Mouse (Mus musculus) heart, postnatal 25 days (tissue): ENCODE results near the gene Vmn1r10. TPM values are rescaled to one million over a fixed set of nuclear protein-coding genes. Genes with fewer than 3 reads are reported as not detected.

ENCODE experiments used
- DNase-seq: peaks from one replicate; pipeline ENCODE4 v3.0.0; 2022; ENCODE audit warnings: low spot score
- intact Hi-C: fragments of 180-260 bp; cut with DNase I; formaldehyde crosslinking; loops from one replicate; pipeline ENCODE4 v1.15.1; 2025
- total RNA-seq, 2 experiments: library from RNA; stranded (reverse); gene quantifications; 2 replicates each; pipeline ENCODE4 v1.2.3; 2021

Vmn1r10 gene
- total RNA-seq: not detected

GRCm38 (mm10) chr6:57109154-57109553 is at the start of gene Vmn1r10:
Gene Vmn1r10 (plus strand): TSS chr6:57109454.
- DNase-seq: no peak
- intact Hi-C loops: no loop called here

DNA sequence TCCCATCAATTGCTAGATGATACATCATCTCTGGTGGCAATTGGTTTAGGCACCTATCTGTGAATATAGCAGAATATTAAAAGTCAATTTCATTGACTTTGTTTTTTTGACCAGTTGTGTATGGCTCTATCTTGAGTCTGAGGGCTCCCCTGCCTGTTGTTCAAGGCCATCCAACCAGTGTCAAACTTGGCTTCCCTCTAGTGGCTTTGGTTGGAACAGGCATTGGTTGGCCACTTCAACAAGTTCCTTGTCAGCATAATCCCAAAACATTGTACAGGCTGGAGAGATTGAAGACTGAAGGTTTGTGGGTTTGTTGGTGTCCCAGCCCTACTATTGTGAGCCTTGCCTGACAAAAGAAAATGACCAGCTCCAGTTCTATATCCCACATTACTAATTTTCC is 45.5 kb upstream of the Vmn1r10 start:
- intact Hi-C loops: loop anchor here (10.0 kb wide), 1 partner anchor 249 kb away; no protein-coding TSS in a partner anchor
- DNase-seq: no peak

GRCm38 (mm10) chr6:57066487-57066886 is 42.8 kb upstream of the Vmn1r10 start, which contains the start of gene Vmn1r9:
Gene Vmn1r9 (plus strand): TSS chr6:57066787.
- no peak for DNase-seq
- intact Hi-C loops: loop anchor here (10.0 kb wide), 1 partner anchor 252 kb away; no protein-coding TSS in a partner anchor

GRCm38 (mm10) chr6:57106358-57106757 is 2.9 kb upstream of the Vmn1r10 start:
- DNase-seq: no peak
- intact Hi-C loops: no loop called here

DNA sequence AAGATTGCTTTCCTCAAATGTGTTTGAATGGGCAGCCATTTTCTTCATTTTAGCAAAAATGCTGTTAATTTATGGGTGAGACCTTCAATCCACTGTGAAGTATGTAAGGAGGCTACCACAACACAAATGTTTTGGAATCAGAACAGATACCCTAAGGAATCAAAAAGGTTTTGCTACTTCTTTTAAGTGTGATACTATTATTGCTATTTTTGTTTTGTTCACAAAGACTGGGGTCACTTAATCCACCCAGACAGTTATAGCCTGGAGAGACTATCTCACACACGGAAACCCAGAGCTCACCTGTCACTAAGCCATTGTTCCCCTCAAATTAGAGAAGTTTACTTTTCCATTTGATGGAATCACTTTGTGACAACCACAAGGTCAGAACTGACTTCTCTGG is 23.9 kb downstream of the Vmn1r10 start, which contains the start of gene Vmn1r11:
Gene Vmn1r11, plus strand, starts transcription at position 301 of the 400 bp plus-strand sequence.
- intact Hi-C loops: no loop called here

GRCm38 (mm10) chr6:57156619-57157018 is 47.4 kb downstream of the Vmn1r10 start, which contains the start of gene Vmn1r12:
Gene Vmn1r12 (plus strand): TSS chr6:57156919.
- no peak for DNase-seq
- intact Hi-C loops: no loop called here

More for the DNA sequence above, 23.9 kb downstream of the Vmn1r10 start, which contains the start of gene Vmn1r11:
- no peak for DNase-seq

Other genes with a start within 250 kb of the Vmn1r10 start
- 10 to 100 TPM; 67.5 to 75.9 TPM for gene Nt5c3, start 185.5 kb upstream of the Vmn1r10 start, total RNA-seq
- gene Vmn1r4, start 185.4 kb upstream of the Vmn1r10 start, total RNA-seq: under 1 TPM in 1 of 2 experiments, not detected in 1; 0.21 TPM
- not detected for gene Vmn1r5, start 139.2 kb upstream of the Vmn1r10 start, total RNA-seq
- not detected for gene Vmn1r6, start 112.2 kb upstream of the Vmn1r10 start, total RNA-seq
- gene Vmn1r7, start 84.1 kb upstream of the Vmn1r10 start, total RNA-seq: not detected
- gene Vmn1r8, start 77.2 kb upstream of the Vmn1r10 start, total RNA-seq: not detected
- gene Vmn1r9, start 42.7 kb upstream of the Vmn1r10 start, total RNA-seq: not detected
- gene Vmn1r11, start 24.0 kb downstream of the Vmn1r10 start, total RNA-seq: not detected
- gene Vmn1r12, start 47.5 kb downstream of the Vmn1r10 start, total RNA-seq: not detected
- not detected for gene Vmn1r13, start 93.8 kb downstream of the Vmn1r10 start, total RNA-seq
- gene Vmn1r14, start 122.2 kb downstream of the Vmn1r10 start, total RNA-seq: not detected
- not detected for gene Vmn1r15, start 148.5 kb downstream of the Vmn1r10 start, total RNA-seq
- gene Vmn1r16, start 220.0 kb downstream of the Vmn1r10 start, total RNA-seq: not detected